Mouse (Mus musculus) megakaryocyte, embryonic 14.5 days (primary cell): ENCODE results near the gene Tshz3.

Experiments used
- FLI1 ChIP-seq: IDR thresholded peaks from 2 replicates; pipeline ENCODE4 v1.6.1; 2012; ENCODE audit warnings: low read length, inconsistent platforms, mixed read lengths
- GATA1 ChIP-seq: IDR thresholded peaks from 3 replicates; pipeline ENCODE4 v1.6.1; 2012; ENCODE audit warnings: mixed read lengths, low read length, inconsistent platforms, borderline replicate concordance

DNA sequence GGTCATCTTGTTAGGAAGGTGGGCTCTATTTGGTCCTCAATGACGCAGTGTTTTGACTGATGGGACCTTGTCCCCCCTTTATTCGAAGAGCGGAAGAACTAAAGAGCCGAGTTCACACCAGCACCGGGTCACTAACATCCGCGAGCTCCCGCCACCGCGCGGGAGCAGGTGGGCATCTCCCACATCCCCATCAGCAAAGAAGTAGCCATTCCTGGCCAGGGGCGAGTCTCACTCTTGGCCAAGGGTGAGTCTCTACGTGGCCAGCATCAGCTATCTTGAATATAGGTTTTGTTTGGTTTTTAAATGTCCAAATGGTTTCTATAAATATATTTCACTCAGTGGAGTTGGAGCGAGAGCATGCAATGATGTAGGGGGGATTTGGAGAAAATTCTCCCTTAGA lies 6.3 kb upstream of the Tshz3 start:
- no peak for TF ChIP-seq FLI1
- TF ChIP-seq GATA1: no peak
